Mouse (Mus musculus) hindbrain, embryonic 15.5 days (tissue): ENCODE measurements at regions not wholly inside any gene's neighbourhood (a gene's known extent, or its start where the extent isn't known, plus 50 kb on each side); places are given as distances from the start of the nearest gene placed in this dataset.
A peak's percentile ranks its signal among the peaks of the same experiment; 100 is the strongest.

Experiments used
- ATAC-seq: fragments of 200-750 bp; cut with Nextera tagmentation; 2 replicates; pipeline ENCODE4 v1.8.0; 2017; ENCODE audit warnings: low read depth, moderate number of reproducible peaks, moderate TSS enrichment; ENCODE audit not compliant: low FRiP score
- H3K27ac ChIP-seq: fragments of 300-500 bp; sonication (generic); replicated peaks from 2 replicates; pipeline ENCODE4 v1.5.1; 2015; ENCODE audit warnings: mild to moderate bottlenecking, inconsistent platforms
- H3K27me3 ChIP-seq: fragments of 300-500 bp; sonication (generic); 2 replicates; pipeline ENCODE4 v1.6.1; 2015; ENCODE audit warnings: control low read depth, inconsistent platforms
- H3K36me3 ChIP-seq: fragments of 300-500 bp; sonication (generic); 2 replicates; pipeline ENCODE4 v1.6.1; 2015; ENCODE audit warnings: control low read depth, inconsistent platforms
- H3K4me1 ChIP-seq: fragments of 300-500 bp; sonication (generic); replicated peaks from 2 replicates; pipeline ENCODE4 v1.6.1; 2015; ENCODE audit warnings: control low read depth, inconsistent platforms
- H3K4me2 ChIP-seq: fragments of 300-500 bp; sonication (generic); 2 replicates; pipeline ENCODE4 v1.6.1; 2015; ENCODE audit warnings: moderate library complexity, mild to moderate bottlenecking, inconsistent platforms
- H3K4me3 ChIP-seq: fragments of 300-500 bp; sonication (generic); 2 replicates; pipeline ENCODE4 v1.5.1; 2015; ENCODE audit warnings: mild to moderate bottlenecking, inconsistent platforms
- H3K9ac ChIP-seq: fragments of 300-500 bp; sonication (generic); 2 replicates; pipeline ENCODE4 v1.6.1; 2015; ENCODE audit warnings: inconsistent platforms
- H3K9me3 ChIP-seq: fragments of 300-500 bp; sonication (generic); 2 replicates; pipeline ENCODE4 v1.6.1; 2016; ENCODE audit warnings: control low read depth, inconsistent platforms
- WGBS: fragments of 180-500 bp; shearing (Covaris S2); methylation state at CpG from one replicate; pipeline ENCODE4 v1.1.7; 2015; 5-methylcytosine and 5-hydroxymethylcytosine counted together

DNA sequence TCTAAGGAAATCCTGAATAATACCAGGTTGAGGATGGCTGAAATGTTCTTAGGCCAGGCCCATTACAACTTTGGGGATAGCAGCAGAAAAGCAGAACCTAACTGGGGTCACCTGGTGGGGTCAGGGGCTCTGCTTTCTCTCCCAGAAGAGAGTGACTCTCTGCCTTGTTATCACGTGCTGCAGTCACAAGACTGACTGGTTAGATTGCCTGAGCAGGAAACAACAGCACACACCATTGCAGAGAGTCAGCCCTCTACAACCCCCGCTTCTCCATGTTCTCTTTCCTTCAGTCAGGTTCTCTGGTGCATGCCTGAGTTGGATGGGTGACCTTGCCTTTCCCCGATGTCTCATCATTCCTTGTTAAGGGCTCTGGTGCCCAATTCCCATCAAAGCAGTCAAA is 91.2 kb upstream of the Hsd17b12 start:
- no peak overlapping the region for H3K9ac ChIP-seq
- ATAC-seq = no peak
- H3K27me3 ChIP-seq = peaks cover 5% of the 10 kb centered on the region
- H3K36me3 ChIP-seq = no peaks in the 10 kb centered on the region
- H3K9me3 ChIP-seq = no peaks in the 10 kb centered on the region
- no peak overlapping the region for H3K4me3 ChIP-seq
- peak overlapping the region; percentile 97; the same call in 1 of the 2 replicates for H3K27ac ChIP-seq
- no peak overlapping the region for H3K4me2 ChIP-seq
- peaks cover 44% of the 10 kb centered on the region for H3K4me1 ChIP-seq
- 75% methylated on average over 3 of the region's 3 CpGs for WGBS

GRCm38 (mm10) chr2:94246851-94247471 is 89.2 kb upstream of the Hsd17b12 start:
- under 1% methylated on average over 30 of the region's 30 CpGs for WGBS
- peaks cover 23% of the 10 kb centered on the region for H3K27me3 ChIP-seq
- H3K4me1 ChIP-seq = peaks cover 64% of the 10 kb centered on the region
- H3K4me2 ChIP-seq = peak overlapping the region; percentile 96
- H3K27ac ChIP-seq = peak overlapping the region; percentile 97
- H3K9me3 ChIP-seq = no peaks in the 10 kb centered on the region
- ATAC-seq = peak; percentile 89
- peak overlapping the region; percentile 55 for H3K4me3 ChIP-seq
- H3K36me3 ChIP-seq = no peaks in the 10 kb centered on the region
- peak overlapping the region; percentile 70 for H3K9ac ChIP-seq

DNA sequence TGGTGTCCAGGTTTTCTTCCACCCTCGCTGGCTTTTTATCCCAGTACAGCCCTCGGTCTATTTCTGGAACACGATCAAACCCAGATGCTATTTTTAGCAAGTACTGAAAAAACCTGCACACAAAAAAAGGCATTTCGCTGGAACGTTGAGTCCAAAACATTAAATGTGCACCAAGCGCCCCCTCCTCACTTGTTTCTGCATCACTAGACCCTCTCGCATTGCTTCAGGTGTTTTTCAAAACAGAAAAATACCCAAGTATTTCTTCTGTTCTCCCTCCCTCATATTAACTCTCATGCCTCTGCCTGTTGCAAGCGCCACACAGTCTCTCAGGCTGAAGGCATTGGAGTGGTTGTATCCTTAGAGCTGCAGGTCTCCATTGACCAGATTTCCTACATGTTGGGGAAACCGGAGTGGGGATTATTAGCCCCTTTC is 88.4 kb upstream of the Hsd17b12 start:
- 0 out of 2 replicates have a peak, but pooled peaks have one; percentile 1 for ATAC-seq
- no peaks in the 10 kb centered on the region for H3K36me3 ChIP-seq
- peak overlapping the region; percentile 96 for H3K4me2 ChIP-seq
- WGBS = 33% methylated on average over 9 of the region's 9 CpGs
- peak overlapping the region; percentile 97 for H3K27ac ChIP-seq
- peak overlapping the region; percentile 55 for H3K4me3 ChIP-seq
- no peaks in the 10 kb centered on the region for H3K9me3 ChIP-seq
- H3K4me1 ChIP-seq = peaks cover 70% of the 10 kb centered on the region
- H3K27me3 ChIP-seq = peaks cover 24% of the 10 kb centered on the region
- peak overlapping the region; percentile 70 for H3K9ac ChIP-seq

- H3K4me3 ChIP-seq = peak overlapping the region; percentile 55
- peak; percentile 50 for ATAC-seq
- H3K9me3 ChIP-seq = no peaks in the 10 kb centered on the region
- 1% methylated on average over 16 of the region's 16 CpGs for WGBS
- H3K4me1 ChIP-seq = peaks cover 78% of the 10 kb centered on the region
- peak overlapping the region; percentile 70 for H3K9ac ChIP-seq
- peak overlapping the region; percentile 96 for H3K4me2 ChIP-seq
- H3K27ac ChIP-seq = peak overlapping the region; percentile 97
- H3K27me3 ChIP-seq = peaks cover 25% of the 10 kb centered on the region
- H3K36me3 ChIP-seq = no peaks in the 10 kb centered on the region
Measured at GRCm38 (mm10) chr2:94245305-94245959, 87.7 kb upstream of the Hsd17b12 start.

DNA sequence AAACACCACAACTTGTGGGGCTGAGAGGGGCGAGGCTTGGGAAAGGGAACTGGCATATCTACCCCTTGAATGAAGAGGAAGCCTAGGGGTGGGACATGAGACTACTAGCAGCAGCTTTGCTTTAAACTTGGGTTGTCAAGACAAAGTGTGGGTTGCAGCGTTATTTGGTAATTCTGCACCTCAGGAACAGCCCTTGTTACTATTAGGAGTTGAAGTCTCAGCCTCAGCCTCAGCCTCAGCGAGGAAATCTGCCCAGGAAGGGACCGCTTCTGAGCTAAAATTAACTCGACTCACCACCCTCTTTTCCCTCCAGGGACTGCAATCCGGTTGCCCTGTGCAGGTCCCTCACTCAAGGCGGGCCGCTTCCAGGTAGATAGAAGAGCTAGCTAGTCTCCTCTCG is 86.4 kb upstream of the Hsd17b12 start:
- Histone ChIP-seq H3K4me1 (peaks cover 90% of the 10 kb centered on the region), H3K27ac (no peak overlapping the region), H3K9ac (peak overlapping the region; percentile 14; the same call in 1 of the 2 replicates), H3K4me3 (peak overlapping the region; percentile 55), H3K9me3 (no peaks in the 10 kb centered on the region), H3K27me3 (peaks cover 38% of the 10 kb centered on the region), H3K36me3 (no peaks in the 10 kb centered on the region), H3K4me2 (peak overlapping the region; percentile 96)
- 5% methylated on average over 9 of the region's 9 CpGs for WGBS
- no peak for ATAC-seq

DNA sequence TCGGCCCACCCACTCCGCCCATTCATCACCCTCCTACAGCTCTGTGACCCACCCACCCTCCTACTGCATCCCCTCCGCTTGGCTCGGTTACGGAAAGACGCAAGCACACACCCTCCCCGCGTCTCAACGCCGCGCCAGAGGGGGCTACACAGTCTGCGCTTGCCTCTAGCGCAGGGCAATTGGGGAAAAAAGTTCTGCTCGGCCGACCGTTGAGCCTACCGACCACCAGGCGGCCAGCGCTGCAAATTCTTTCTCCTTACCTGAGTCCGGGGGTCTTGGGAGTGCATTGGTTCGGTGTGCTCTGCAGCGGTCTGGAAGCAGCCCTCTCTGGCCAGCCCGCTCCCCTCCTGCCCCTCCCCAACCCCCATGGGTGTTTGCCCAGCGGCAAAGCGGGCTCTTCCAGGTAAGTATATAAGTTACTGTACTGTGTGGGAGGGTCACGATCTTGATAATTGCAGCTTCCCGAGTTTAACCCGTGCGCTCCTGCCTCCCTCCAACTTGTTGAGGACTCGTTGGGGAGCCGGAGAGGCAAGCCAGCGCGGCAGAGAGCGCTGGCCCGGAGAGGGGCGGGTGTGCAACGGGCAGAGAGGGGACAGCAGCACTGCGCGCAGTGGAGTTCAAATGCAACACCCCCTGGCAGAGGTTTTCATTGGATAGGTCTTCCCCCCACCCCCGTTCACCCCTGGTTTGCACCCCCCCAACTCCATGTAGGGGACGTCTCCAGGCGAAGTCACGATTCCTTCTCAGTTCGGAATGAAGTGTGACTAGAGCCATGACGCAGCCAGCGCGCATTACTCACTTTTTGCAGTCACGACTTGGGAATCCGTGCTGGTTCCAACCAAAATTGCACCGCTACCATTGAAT is 85.5 kb upstream of the Hsd17b12 start:
- H3K4me2 ChIP-seq = peak overlapping the region; percentile 96
- peaks cover 87% of the 10 kb centered on the region for H3K4me1 ChIP-seq
- peak overlapping the region; percentile 55 for H3K4me3 ChIP-seq
- H3K9me3 ChIP-seq = no peaks in the 10 kb centered on the region
- no peak overlapping the region for H3K27ac ChIP-seq
- WGBS = under 1% methylated on average over 49 of the region's 50 CpGs
- no peak for ATAC-seq
- H3K36me3 ChIP-seq = no peaks in the 10 kb centered on the region
- H3K27me3 ChIP-seq = peaks cover 46% of the 10 kb centered on the region
- 0 out of 2 replicates have a peak overlapping the region, but pooled peaks have one; percentile 13 for H3K9ac ChIP-seq

DNA sequence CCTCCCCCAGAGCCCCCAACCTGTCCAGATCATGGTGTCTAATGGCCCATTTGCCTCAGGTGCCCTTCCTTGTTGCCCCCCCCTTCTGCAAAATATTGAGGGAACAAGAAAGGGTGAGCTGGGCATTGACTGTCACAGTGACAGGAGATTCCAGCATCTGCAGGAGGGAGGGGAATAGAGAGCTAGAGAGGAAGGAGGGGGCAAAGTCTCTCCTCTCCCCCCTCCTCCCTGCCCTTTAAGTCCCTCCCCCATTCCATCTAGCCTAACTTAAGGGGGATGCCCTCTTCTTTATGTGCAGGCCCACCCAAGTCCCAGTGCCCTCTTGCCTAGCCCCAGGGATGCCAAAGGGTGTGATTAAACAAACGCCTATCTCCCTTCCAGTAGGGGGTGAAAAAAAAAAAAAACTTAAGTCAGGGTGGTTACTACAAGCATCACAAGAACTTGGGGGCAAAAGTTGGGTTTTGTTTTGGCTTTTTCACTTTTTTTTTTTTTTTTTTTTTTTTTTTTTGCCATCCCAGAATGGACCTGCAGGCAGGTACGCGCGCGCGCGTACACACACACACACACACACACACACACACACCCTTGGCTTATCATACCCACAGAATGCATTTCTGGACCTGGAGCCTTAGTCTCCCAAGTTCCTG is 84.8 kb upstream of the Hsd17b12 start:
- Histone ChIP-seq H3K4me2 (peak overlapping the region; percentile 96), H3K9me3 (no peaks in the 10 kb centered on the region), H3K4me3 (peak overlapping the region; percentile 55), H3K27me3 (peaks cover 54% of the 10 kb centered on the region), H3K27ac (no peak overlapping the region), H3K4me1 (peaks cover 79% of the 10 kb centered on the region), H3K9ac (0 out of 2 replicates have a peak overlapping the region, but pooled peaks have one; percentile 13), H3K36me3 (no peaks in the 10 kb centered on the region)
- WGBS = 2% methylated on average over 7 of the region's 7 CpGs
- no peak for ATAC-seq

GRCm38 (mm10) chr2:94242051-94242397 is 84.3 kb upstream of the Hsd17b12 start:
- Histone ChIP-seq H3K9ac (no peak overlapping the region), H3K9me3 (no peaks in the 10 kb centered on the region), H3K4me1 (peaks cover 74% of the 10 kb centered on the region), H3K4me2 (peak overlapping the region; percentile 96), H3K4me3 (peak overlapping the region; percentile 55), H3K36me3 (no peaks in the 10 kb centered on the region), H3K27ac (no peak overlapping the region), H3K27me3 (peaks cover 54% of the 10 kb centered on the region)
- 1% methylated on average over 4 of the region's 4 CpGs for WGBS
- no peak for ATAC-seq

GRCm38 (mm10) chr2:94241301-94242050 is 83.7 kb upstream of the Hsd17b12 start:
- H3K4me1 ChIP-seq = peaks cover 71% of the 10 kb centered on the region

DNA sequence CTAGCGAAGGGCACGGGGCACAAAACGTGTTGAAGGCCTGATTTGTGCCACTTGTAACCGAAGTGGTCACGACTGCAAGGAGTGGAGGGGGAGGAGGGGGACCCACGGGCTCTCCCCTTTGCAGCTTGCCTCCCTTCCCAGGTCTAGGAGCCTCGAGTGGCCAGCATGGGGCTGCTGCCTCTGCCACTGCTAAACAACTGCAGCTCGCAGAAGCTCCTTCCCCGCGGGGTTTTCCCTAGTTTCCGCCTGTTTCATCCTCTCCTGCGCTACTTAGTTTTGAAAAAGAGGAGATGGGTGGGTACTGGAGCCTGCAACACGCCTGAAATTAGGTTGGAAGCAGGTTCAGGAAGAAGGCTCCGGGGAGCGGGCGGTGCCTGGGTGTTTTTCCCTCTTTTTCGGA is 82.6 kb upstream of the Hsd17b12 start:
- H3K36me3 ChIP-seq = no peaks in the 10 kb centered on the region
- peak overlapping the region; percentile 54; the same call in 1 of the 2 replicates for H3K9ac ChIP-seq
- H3K4me2 ChIP-seq = peak overlapping the region; percentile 96
- H3K4me3 ChIP-seq = peak overlapping the region; percentile 55
- no peak overlapping the region for H3K27ac ChIP-seq
- H3K4me1 ChIP-seq = peaks cover 60% of the 10 kb centered on the region
- 2% methylated on average over 17 of the region's 17 CpGs for WGBS
- H3K9me3 ChIP-seq = no peaks in the 10 kb centered on the region
- no peak for ATAC-seq
- H3K27me3 ChIP-seq = peaks cover 57% of the 10 kb centered on the region

More at GRCm38 (mm10) chr2:94241301-94242050, 83.7 kb upstream of the Hsd17b12 start:
- ATAC-seq = peak; percentile 28; the same call in 1 of the 2 replicates
- H3K4me2 ChIP-seq = peak overlapping the region; percentile 96
- H3K9me3 ChIP-seq = no peaks in the 10 kb centered on the region
- H3K36me3 ChIP-seq = no peaks in the 10 kb centered on the region
- WGBS = under 1% methylated on average over 52 of the region's 55 CpGs
- H3K27me3 ChIP-seq = peaks cover 55% of the 10 kb centered on the region
- H3K9ac ChIP-seq = peak overlapping the region; percentile 54
- H3K4me3 ChIP-seq = peak overlapping the region; percentile 55
- peak overlapping the region; percentile 77 for H3K27ac ChIP-seq

GRCm38 (mm10) chr2:94239573-94239972 is 81.8 kb upstream of the Hsd17b12 start:
- Histone ChIP-seq H3K4me2 (peak overlapping the region; percentile 36), H3K27me3 (peaks cover 57% of the 10 kb centered on the region), H3K9me3 (no peaks in the 10 kb centered on the region), H3K27ac (no peak overlapping the region), H3K36me3 (no peaks in the 10 kb centered on the region), H3K4me1 (peaks cover 53% of the 10 kb centered on the region), H3K9ac (no peak overlapping the region), H3K4me3 (peak overlapping the region; percentile 12; the same call in 1 of the 2 replicates)
- no peak for ATAC-seq
- 9% methylated on average over 9 of the region's 9 CpGs for WGBS
